Mouse (Mus musculus): ENCODE measurements around the gene Mdfi. TPM values are rescaled to one million over a fixed set of nuclear protein-coding genes. Genes with fewer than 3 reads are reported as not detected.

The Mdfi gene
- polyA plus RNA-seq, 1 experiment from 2014 or later = 9.9 TPM

DNA sequence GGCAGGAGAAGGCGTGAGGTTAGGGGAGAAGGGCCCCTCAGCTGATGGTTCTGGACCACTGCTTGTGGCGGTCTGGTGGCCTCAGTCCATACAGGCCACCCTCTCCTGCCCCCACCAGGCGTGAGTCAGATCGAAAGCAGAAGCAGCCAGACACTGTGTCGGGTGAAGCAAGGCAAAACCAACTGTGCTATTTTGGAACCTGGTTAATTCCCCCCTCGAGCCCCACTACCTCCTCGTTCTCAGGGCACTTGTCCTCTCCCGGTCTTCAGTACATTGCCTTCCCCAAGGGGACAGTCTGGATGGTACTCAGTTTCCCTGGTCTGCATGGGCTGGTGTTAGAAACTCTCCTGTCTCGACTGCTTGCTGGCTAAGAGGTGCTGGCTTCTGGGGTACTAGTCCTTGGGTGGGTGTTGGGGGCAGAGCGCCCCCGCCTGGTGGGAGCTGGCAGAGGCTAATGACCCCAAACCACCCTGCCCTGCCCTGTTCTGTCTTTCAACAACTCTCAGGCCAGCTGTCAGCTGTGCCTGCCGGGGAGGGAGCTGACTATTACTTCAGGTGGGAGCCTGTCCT, 65.7 kb downstream of the Mdfi start:
- Histone ChIP-seq H3K9me3 (no peaks in the 10 kb centered on the region), H3K4me1 (no peaks in the 10 kb centered on the region), H3K27ac (no peak overlapping the region), H3K9ac (no peak overlapping the region), H3K4me2 (no peak overlapping the region), H3K4me3 (replicated peaks) (no peak overlapping the region), H3K36me3 (replicated peaks) (no peaks in the 10 kb centered on the region), H3K27me3 (peaks cover 3% of the 10 kb centered on the region; the same call in 1 of the 2 replicates)
- WGBS = 53% methylated on average over 12 of the region's 12 CpGs
- no peak for ATAC-seq (ENCODE audit: low FRiP score)

DNA sequence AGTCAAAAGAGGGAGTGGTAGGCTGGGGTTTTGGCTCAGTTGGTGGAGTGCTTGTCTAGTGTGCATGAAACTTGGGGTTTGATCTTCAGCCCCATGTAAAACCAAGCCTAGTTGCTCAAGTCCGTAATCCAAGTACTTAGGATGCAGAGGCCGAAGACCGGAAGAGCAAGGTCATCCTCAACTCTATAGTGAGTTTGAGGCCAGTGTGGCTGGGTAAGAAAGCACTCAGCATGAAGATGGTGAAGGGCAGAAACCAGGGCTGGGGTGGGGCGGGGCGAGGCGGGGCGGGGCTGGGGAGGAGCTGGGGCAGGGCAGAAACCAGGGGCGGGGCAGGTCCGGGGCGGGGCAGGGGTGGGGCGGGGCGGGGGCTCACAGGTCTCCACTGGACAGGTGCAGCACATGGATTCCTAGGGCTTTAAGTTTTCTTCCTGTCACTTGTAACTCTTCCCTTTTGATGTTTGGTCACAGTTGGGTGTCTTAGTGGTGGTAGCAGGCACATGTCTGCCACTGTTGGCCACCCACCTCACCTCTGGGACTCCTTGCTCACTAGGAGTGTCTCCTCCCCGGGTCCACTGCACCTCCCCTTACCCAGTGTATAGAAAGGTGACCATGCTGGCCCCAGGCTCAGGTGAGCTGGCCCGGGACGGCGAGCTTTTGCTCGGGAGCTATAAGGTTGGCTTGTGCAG, 66.9 kb downstream of the Mdfi start:
- Histone ChIP-seq H3K4me1 (peaks cover 10% of the 10 kb centered on the region), H3K27ac (no peak overlapping the region), H3K9me3 (no peaks in the 10 kb centered on the region), H3K27me3 (peaks cover 3% of the 10 kb centered on the region; the same call in 1 of the 2 replicates), H3K36me3 (replicated peaks) (no peaks in the 10 kb centered on the region), H3K4me2 (no peak overlapping the region), H3K4me3 (replicated peaks) (no peak overlapping the region), H3K9ac (no peak overlapping the region)
- 79% methylated on average over 8 of the region's 17 CpGs for WGBS
- ATAC-seq (ENCODE audit: low FRiP score) = no peak

DNA sequence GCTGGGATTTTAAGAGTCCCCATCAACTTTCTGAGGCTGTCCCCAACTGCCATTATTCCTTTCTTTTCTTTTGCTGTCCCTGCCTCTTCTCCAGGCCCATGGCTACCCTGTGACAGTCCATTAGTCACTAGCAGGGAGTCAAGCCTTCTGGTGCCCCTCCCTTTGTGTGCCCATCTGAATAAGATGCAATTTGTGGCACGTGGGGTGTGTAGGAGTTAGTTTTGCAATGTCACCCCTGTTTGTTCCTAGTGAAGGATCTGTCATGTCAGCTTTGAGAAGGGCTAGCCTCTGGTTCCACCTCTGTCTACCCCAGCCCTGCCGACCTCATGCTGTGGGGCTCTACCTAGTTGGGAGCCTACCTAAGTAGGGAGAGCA, 67.4 kb downstream of the Mdfi start:
- no peak for ATAC-seq (ENCODE audit: low FRiP score)
- Histone ChIP-seq H3K9me3 (no peaks in the 10 kb centered on the region), H3K4me2 (no peak overlapping the region), H3K36me3 (replicated peaks) (no peaks in the 10 kb centered on the region), H3K4me3 (replicated peaks) (no peak overlapping the region), H3K27me3 (peaks cover 3% of the 10 kb centered on the region; the same call in 1 of the 2 replicates), H3K4me1 (peaks cover 11% of the 10 kb centered on the region), H3K9ac (no peak overlapping the region), H3K27ac (no peak overlapping the region)
- 75% methylated on average over 2 of the region's 2 CpGs for WGBS

DNA sequence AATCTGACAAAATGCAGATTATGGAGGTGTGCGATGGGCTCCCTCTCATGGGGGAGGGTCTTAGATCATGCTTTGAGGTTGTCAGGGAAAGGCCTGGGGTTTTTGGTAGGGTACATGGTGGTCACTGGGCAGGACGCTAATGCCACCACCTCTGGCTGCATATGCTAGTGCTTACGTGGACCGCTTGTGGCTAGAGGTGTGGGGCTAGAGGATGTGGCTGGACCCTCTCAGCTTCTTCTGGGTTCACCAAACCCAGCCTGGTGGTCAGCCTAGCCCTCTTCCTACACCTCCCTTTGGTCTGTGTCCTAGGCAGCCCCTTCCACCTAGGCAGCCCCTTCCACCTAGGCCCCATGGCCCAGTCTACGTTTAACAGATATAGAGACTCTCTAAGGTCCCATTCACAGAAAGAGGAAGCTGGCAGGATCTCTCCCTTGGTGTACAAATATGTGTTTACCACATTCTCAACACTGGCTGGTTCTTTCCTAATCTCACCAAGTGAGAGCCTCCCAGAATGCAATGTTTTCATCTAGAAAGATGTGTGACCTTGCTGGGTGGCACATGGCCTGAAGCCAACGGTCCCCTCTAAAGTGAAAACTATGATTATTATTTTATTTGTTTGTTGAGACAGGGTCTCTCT, 68.0 kb downstream of the Mdfi start:
- Histone ChIP-seq H3K9ac (no peak overlapping the region), H3K4me1 (peaks cover 11% of the 10 kb centered on the region), H3K27me3 (peaks cover 3% of the 10 kb centered on the region; the same call in 1 of the 2 replicates), H3K4me3 (replicated peaks) (no peak overlapping the region), H3K9me3 (no peaks in the 10 kb centered on the region), H3K36me3 (replicated peaks) (no peaks in the 10 kb centered on the region), H3K4me2 (no peak overlapping the region), H3K27ac (no peak overlapping the region)
- ATAC-seq (ENCODE audit: low FRiP score) = no peak
- 90% methylated on average over 6 of the region's 6 CpGs for WGBS

DNA sequence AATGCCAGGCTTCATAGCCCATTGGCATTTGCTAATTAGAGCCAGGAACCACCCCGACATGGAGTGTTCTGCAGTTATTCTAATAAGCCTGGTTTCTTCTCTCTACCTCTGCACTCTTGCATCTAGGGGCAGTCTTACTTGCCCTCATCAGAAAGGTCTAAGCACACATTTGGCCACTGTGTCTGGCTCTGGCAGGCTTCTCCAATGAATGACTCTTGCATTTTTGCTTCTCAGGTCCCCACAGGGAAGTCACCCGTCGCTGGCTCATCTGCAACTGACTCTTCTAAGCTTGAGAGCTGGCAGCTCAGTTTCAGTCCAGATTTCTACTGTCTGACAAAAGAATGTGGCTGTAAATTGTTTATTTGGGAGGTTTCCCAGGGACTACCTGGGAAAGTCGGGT, 68.5 kb downstream of the Mdfi start:
- WGBS = 83% methylated on average over 4 of the region's 4 CpGs
- no peaks in the 10 kb centered on the region for H3K9me3 ChIP-seq
- H3K27me3 ChIP-seq = peaks cover 3% of the 10 kb centered on the region; the same call in 1 of the 2 replicates
- no peak overlapping the region for H3K4me2 ChIP-seq
- no peaks in the 10 kb centered on the region for H3K36me3 ChIP-seq (replicated peaks)
- H3K4me1 ChIP-seq = peaks cover 11% of the 10 kb centered on the region
- H3K27ac ChIP-seq = no peak overlapping the region
- no peak overlapping the region for H3K4me3 ChIP-seq (replicated peaks)
- H3K9ac ChIP-seq = no peak overlapping the region
- no peak for ATAC-seq (ENCODE audit: low FRiP score)

Other genes with a start within 250 kb of the Mdfi start
- 32.7 and 33.7 TPM in 2 replicates for gene Bysl, start 223.2 kb downstream of the Mdfi start, polyA plus RNA-seq (2016; fragmentation: Nextera tagmentation; extraction: Ambion mirVana)
- gene Med20, start 223.1 kb downstream of the Mdfi start, polyA plus RNA-seq (2016; fragmentation: Nextera tagmentation; extraction: Ambion mirVana) = 38.5 and 41.5 TPM in 2 replicates
- gene Gm20517, start 223.1 kb downstream of the Mdfi start, polyA plus RNA-seq (2016; fragmentation: Nextera tagmentation; extraction: Ambion mirVana) = 1.6 and 2.7 TPM in 2 replicates
- gene Usp49, start 204.0 kb downstream of the Mdfi start, polyA plus RNA-seq (2016; fragmentation: Nextera tagmentation; extraction: Ambion mirVana) = 11.1 and 12.2 TPM in 2 replicates
- 346 and 368 TPM in 2 replicates for gene Tomm6, start 146.3 kb downstream of the Mdfi start, polyA plus RNA-seq (2016; fragmentation: Nextera tagmentation; extraction: Ambion mirVana)
- gene Frs3, start 145.7 kb downstream of the Mdfi start, polyA plus RNA-seq (2016; fragmentation: Nextera tagmentation; extraction: Ambion mirVana) = 11.1 and 11.9 TPM in 2 replicates
- 0.40 and 0.60 TPM in 2 replicates for gene Gm21981, start 140.2 kb downstream of the Mdfi start, polyA plus RNA-seq (2016; fragmentation: Nextera tagmentation; extraction: Ambion mirVana)
- 0.91 and 1.0 TPM in 2 replicates for gene Prickle4, start 140.0 kb downstream of the Mdfi start, polyA plus RNA-seq (2016; fragmentation: Nextera tagmentation; extraction: Ambion mirVana)
- gene Pgc, start 107.8 kb downstream of the Mdfi start, polyA plus RNA-seq (2016; fragmentation: Nextera tagmentation; extraction: Ambion mirVana) = not detected in 2 replicates
- gene Tfeb, start 97.7 kb downstream of the Mdfi start, polyA plus RNA-seq (2016; fragmentation: Nextera tagmentation; extraction: Ambion mirVana) = 1.7 and 2.4 TPM in 2 replicates
- gene Foxp4, start 90.0 kb upstream of the Mdfi start, polyA plus RNA-seq (2016; fragmentation: Nextera tagmentation; extraction: Ambion mirVana) = 22.6 and 24.3 TPM in 2 replicates
- gene 1700122O11Rik, start 203.6 kb upstream of the Mdfi start, polyA plus RNA-seq (2016; fragmentation: Nextera tagmentation; extraction: Ambion mirVana) = not detected in 2 replicates

All from forebrain, embryonic 12.5 days (tissue).